Mouse (Mus musculus): ENCODE results near the gene Larp4.

GRCm38 (mm10) chr15:99972361-99972988 is 2.6 kb downstream of the Larp4 start:
- TF ChIP-seq CTCF (IDR thresholded peaks at IDR 0.05; ENCODE audit: control insufficient read depth, insufficient read depth, insufficient read length) (no peak), CEBPB (IDR thresholded peaks at IDR 0.05; ENCODE audit: low read depth) (no peak), USF1 (IDR thresholded peaks at IDR 0.05; ENCODE audit: low read depth) (no peak)

Data from C2C12 (cell line).